Mouse (Mus musculus): Measurements from ENCODE around the gene Vasp.
"Not testable (repeated sequence)": the region's sequence is repeated elsewhere in the genome, so short reads cannot be mapped to it uniquely, and the experiment has no call there.

Vasp gene

DNA sequence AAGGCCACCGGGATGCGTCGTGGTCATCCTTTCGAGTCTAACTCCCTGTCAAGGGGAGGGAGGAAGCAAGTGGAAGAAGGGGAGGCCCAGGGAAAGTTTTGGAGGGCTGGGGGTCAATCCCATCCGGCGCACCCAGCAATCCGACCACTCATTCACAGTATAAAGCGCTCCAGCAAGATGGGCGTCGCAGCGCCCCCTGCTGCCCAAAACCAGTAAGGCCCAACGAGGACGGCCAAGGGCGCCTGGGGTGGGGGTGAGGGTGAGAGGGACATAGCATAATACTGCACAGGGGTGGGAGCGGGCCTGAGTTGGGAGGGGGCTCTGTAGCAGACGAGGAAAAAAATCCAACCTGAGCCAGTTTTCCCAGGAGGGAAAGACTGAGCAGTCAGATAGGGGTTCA, 32.2 kb upstream of the Vasp start:
- DNase-seq (ENCODE audit: low spot score in 2 of 2), result no peak

DNA sequence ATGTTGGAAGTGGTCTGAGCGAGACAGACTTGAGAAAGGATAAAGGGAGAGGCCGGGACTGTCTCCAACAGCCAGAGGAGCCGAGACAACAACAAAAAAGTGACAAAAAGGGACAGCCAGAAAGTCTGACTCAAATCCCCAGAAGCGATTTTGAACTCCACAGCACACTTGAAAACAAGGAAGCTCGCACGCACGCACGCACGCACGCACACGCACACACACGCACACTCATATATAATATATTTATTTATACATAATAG, 31.4 kb upstream of the Vasp start:
- no peak for DNase-seq (ENCODE audit: low spot score in 2 of 2)

DNA sequence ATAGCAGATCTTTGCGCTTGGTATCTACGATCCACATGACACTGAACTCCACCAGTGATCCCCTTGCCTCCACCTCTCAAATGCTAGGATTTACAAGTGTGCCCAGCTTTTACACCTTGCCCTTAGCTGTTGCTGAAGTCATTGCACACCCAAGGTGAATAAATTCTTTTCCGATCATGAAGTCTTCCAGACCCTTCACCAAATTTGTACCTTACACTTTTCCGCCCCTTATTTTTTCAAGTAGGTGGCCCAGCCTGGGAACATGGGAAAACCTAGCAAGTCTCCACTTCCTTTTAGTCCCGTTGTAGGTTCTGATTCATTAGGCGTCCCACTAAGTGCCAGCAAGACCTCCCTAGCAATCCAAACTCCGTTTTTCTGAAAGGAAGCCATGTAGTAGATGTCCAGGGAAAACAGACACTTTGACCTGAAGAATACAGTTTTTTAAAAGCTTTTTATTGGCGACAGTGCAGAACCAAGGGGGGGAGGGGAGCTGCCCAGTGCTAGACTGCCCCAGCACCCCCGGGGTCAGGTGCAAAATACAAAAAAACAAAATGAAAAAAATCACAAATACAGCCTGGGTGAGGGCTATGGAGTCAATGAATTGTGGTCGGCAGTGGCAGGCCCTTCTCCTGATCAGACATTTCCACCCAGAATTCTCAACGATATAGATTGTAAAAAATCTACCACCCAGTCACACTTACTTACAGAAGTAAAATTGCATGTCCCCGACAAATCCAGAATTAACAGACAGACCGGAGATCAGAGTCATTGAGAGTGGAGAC, 30.8 kb upstream of the Vasp start:
- DNase-seq (ENCODE audit: low spot score in 2 of 2), result no peak

DNA sequence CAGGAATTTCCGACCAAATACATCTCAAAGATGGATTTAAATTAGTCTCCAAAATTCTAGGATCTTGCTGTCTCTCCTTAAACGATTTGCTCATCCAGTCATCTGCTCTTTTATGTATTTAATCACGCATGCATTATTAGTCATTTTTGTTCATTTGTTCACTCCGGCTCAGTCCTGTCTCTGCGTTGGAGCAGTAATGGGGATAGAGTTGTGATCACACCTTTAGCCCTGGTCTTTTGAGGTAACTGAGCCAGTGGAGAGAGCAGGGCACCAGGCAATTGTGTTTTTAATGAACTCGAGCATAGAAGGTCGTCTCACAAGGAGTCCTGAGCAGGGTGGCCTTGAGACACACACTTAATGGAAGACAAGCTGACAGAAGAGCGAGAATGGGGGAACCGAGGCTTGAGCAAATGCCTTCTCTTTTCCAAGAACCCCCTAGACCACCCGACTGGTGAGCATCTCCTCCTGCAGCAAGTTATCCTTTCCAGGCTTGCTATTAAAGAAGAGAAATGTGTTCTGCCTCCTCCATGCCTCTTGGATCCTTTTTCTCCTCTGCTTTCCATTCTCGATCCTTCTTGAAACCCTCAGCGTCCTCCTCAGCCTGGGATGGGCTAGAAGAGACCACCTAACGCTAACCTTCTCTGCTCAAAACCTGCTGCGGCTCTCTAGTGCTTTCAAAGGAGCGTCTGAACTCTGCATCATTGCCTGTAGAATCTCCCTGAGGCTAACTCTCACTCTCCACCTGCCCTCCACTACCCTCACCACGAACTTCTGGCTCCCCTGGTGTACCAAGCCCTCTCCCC, 30.0 kb upstream of the Vasp start:
- DNase-seq (ENCODE audit: low spot score in 2 of 2), result no peak

DNA sequence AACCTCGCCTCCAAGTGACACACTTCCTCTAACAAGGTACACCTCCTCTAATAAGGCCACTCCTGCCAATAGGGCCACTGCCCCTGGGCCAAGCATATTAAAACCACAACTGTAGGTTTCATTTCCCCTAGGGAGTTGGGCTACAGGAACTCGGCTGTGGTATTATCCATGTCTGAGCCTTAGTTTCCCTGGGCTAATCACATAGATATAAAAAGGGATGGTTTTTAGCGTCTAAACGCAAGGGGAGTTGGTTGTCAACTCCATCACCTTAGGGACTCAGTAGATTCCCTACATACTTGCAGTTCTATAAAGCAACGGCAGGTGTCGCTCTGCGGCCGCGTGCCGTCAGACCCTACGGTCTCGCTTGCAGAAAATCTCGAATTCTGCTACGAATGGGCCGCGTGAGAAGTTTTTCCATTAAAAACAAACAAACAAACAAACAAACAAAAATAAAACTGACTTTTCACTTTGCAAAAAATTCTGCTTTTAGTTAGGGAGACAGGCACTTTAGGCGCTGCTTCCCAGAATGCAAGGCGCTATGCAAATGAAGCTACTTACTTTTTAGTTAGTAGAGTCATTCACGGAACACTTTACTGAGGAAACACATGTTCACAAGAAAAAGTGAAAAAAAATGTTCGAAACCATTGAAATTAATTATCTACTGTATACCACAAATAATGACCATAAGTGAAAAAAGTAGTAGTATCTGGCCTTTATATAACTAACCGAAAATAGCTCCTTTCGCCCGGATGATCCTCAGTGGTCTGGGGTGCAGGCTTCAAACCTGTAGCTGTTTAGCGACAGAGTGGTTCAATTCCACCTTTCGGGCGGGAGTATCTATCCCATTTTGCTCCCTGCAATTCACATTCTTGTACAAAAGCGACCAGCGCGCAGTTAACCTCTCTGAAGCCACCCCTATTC, 29.1 kb upstream of the Vasp start:
- DNase-seq (ENCODE audit: low spot score in 2 of 2), result no peak

DNA sequence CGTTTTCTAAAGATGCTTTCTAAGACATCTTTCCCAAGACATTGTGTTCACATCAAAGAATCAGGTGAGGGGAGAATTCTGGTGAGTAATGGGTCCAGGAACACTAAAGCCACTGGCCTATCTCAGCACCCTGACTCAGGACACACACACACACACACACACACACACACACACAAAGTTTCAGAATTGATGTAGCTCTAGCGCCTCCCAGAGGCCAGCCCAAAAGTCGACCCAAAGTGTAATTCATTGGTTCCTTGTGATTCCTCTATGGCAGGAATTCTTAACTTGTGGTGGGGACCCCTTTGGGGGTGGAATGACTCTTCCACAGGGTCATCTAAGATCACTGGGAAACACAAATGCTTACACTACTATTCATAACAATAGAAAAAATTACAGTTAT, 27.6 kb upstream of the Vasp start:
- no peak for DNase-seq (ENCODE audit: low spot score in 2 of 2)

DNA sequence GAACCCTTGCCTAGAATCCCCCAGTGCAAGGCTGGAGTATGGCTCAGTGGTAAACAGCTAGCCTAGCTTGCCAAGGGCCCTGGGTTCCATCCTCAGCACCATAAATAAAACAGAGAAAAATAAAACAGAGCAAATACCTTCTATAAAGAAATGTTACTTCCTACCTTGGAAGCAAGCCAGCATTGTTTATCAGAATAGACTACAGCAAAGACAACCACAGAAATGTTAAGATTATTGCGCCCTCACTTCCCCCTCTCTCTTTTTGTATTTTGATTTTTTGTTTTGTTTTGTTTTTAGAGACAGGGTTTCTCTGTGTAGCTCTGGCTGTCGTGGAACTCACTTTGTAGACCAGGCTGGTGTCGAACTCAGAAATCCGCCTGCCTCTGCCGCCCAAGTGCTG, 26.2 kb upstream of the Vasp start:
- no peak for DNase-seq (ENCODE audit: low spot score in 2 of 2)

DNA sequence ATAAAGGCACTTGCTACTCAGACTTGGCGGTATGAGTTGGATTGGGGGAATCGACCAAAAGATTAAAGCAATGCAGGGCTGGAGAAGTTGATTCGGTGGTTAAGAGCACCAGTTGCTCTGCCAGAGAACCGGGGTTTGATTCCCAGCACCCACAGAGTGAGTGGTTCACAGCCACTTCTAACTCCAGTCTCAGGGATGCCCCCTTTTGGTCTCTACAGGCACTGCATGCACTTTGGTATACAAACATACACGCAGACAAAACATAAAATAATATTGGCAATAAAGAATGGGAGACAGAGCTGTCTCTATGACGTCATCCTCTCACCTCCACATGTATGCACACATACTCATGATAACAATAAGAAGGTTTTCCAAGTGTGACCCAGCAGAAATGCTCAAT, 25.4 kb upstream of the Vasp start:
- DNase-seq (ENCODE audit: low spot score in 2 of 2), result no peak

DNA sequence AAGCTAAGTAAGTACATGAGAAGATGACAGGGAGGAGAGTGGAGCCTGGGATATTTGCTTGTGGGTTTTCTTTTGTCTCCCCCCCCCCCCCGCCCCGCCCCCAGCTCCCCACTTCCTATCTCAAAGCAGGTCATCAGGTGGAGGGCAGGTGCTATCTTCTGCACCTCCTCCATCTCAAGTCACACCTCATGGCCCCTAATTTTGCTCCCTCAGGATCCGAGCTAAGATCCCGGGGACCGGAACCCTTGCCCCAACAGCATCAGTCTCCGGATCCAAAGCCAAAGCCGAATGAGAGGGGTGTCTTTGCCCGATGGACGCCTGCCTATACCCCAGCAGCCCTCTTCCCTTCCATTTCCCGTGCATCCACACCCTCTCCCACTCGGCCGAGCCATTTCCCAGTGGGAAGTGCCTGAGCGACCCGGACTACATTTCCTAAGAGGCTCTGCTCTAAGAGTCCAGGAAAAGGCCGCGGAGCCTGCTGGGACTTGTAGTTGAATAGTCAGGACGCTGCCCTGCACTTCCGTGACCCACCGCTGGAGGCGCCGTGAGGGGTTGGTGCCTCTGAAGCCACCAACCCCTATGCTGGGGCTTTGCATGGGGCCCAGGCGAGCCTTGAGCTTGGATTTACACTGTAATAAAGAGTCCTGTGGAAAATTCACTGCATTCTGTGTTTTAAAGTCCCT, 24.0 kb upstream of the Vasp start:
- peak; percentile 88 to 98 for DNase-seq (ENCODE audit: low spot score in 2 of 2)

DNA sequence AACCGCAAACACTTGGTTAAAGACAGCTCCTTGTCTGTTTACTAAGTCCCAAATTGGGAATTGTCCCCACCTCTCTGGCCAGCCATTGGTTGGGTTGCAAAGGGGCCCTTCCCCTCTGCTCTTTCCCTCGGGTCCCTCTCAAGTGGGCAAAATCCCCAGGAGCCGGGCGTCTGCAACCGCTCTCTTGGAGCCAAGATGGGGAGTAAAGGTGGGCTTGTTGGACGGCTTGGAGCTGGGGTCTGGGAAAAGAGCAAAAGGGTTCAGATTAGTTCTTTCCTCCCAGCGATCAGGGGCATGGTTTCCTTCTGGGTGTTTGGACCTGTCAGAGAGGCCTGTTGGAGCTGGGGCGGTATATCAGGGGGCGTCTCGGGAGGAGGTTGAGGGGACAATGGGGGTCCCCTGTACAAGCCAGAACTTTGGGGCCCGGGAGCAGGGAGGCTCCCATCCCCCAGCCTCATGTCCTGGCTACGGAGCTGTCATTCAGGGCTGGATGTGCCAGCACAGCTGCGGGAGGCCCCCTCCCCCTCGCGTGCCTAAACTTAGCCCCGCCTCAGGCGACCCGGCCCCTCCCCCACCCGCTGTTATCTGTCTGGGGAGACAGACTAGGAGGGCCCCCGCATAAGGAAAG, 19.5 kb upstream of the Vasp start:
- no peak for DNase-seq (ENCODE audit: low spot score in 2 of 2)

DNA sequence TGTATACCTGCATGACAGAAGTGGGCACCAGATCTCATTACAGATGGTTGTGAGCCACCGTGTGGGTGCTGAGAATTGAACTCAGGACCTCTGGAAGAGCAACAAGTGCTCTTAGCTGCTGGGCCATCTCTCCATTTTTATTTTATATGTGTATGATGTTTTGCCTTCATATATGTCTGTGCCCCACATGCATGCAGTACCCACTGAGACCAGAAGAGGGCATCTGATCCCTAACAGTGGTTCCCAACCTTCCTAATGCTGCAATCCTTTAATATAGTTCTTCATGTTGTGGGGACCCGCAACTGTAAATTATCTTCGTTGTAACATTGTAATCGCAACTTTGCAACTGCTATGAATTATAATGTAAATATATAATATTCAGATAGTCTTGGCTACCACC, 13.1 kb upstream of the Vasp start:
- DNase-seq (ENCODE audit: low spot score in 2 of 2), result no peak

DNA sequence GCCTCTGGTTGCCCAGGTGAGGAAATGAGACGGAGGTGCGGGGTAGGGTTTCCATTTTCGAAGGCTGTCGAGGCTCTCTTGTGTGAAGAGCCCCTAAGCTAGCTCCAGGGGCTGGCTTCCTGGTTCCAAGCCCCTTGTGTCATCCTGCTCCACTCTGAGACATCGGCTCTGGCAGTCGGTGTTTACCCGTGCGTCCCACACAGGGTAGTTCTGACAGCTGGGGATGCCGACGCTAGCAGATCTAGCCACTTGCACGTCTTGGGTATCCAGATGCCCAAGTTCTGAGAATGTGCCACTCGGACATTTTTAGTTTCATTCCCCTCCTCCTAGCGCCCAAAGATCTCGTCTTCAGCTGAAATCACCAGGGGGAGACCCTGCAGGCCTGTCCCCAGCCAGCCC, 11.8 kb upstream of the Vasp start:
- no peak for DNase-seq (ENCODE audit: low spot score in 2 of 2)

DNA sequence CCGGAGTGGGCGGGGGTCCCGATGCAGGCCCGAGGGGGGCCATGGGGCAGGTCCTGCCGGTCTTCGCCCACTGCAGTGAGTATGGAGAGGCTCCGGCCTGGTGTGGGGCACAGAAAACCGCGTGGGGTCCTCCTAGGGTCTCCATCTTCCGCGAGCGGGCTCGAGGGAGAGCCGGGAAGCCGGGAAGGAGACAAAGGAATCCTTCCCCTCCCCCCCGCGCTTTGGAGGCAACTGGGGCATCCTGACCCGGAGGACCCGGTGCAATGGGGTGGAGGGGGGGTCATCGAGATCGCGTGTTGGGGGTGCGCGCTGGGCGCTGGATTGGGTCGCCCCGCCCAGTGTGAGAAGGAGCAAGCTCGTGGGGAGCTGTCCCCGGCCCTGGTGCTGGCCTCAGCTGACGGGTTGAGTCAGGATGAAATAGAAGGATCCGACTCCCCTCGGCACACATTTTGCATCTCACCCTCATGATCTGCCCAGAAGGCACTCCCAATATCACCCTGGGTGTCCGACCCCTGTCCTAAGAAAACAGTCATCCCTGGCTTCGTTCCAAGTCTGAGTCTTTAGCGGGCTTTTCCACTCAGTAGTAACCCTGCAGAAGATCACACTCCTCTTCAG, 11.3 kb upstream of the Vasp start:
- DNase-seq (ENCODE audit: low spot score in 2 of 2), result no peak

DNA sequence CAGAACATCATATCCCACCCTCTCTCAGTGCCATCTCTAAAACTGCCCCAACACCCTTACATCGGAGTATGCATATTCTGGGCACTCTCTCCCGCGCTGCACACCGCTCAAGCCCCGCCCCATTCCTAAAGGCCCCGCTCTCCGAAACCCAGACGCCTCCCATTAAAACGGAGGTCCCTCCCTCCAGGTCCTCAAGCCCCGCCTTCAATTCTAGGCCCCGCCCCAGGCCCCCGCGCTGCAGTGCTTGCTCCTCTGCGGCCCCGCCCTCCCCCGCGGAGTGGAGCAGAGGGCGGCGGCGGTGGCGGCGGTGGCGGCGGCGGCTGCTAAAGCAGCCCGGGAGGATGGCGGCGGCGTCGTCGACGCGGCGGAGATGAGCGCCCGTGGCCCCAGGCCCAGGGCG, 10.8 kb upstream of the Vasp start, which contains the start of gene Rtn2:
Gene Rtn2 (plus strand): TSS at position 240 of the 400 bp plus-strand sequence.
- DNase-seq (ENCODE audit: low spot score in 2 of 2), result no peak

DNA sequence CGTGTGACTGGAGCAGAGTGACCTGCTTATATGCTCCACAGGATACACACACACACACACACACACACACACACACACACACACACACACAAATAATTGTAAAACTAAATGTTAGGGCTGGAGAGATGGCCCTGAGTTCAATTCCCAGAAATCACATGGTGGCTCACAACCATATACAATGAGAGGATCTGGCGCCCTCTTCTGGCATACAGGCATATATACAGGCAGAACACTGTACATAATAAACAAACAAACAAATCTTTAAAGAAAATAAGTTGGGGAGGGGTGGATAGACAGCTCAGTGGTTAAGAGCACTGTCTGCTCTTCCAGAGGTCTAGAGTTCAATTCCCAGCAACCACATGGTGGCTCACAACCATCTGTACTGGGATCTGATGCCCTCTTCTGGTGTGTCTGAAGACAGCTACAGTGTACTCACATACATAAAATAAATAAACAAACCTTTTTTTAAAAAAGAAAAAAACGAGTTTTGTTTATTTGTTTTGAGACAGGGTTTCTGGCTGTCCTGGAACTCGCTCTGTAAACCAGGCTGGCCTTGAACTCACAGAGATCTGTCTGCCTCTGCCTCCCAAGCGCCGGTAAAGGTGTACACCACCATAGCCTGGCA, 10.2 kb upstream of the Vasp start:
- not testable (repeated sequence) for DNase-seq (ENCODE audit: low spot score in 2 of 2)

DNA sequence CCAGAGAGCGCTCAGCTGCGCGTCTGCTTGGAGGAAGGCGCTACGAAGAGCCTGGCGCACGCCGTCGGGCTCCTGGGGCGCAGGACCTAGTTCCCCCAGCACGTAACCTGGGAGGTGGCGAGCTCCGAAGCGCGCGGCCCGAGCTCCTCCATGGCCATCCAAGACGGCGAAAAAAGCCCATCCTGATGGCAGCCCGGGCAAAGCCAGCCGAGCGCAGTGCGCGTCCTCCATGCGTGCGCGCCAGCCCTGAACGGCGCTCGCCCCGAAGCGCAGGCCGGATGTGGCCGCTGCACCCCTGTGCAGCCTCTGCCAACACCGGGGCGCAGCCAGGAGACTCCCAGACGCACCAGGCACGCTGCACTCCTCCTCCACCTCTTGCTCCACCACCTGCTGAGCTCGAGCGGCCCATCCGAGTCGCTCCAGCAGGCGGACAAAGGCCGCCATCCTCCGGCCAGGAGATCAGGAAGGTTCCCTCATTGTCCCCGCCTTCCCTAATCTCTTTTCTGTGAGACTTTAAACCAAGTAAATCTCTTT, 8.0 kb upstream of the Vasp start, which contains the start of gene Ppm1n:
Gene Ppm1n (minus strand): TSS at position 484 of the 534 bp plus-strand sequence.
- DNase-seq (ENCODE audit: low spot score in 2 of 2), result no peak

DNA sequence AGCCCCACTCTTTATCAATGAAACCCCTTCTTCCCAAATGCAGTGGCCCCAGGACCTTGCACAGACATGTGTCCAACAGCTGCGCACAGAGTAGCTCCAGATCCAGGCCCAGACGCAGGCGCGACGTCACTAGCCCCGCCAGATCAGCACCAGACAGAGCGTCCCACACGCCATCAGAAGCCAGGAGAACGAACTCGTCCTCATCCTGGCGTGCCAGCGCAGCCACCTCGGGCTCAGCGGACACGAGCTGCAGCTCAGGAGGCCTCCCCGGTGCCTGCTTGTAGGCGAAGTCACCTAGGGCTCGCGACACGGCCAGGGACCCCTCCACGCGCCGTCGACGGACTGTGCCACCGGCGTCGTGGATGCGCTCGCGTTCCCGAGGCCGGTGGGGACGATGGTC, 7.4 kb upstream of the Vasp start:
- DNase-seq (ENCODE audit: low spot score in 2 of 2), result no peak

DNA sequence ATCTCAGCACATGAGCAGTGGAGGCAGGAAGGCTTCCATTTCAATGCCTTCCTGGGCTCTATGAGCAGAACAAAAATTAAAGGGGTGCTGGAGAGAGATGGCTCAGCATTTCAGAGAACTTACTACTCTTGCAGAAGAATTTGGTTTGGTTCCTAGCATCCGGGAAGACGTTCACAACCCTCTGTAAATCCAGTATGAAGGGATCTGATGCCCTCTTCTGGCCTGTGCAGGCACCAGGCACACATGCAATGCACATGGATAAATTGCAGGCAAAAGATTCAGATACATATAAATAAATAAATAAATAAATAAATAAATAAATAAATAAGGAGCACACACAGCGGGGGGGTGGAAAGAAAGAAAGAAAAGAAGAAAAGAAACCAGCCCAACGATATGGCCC, 4.6 kb upstream of the Vasp start:
- DNase-seq (ENCODE audit: low spot score in 2 of 2), result no peak

DNA sequence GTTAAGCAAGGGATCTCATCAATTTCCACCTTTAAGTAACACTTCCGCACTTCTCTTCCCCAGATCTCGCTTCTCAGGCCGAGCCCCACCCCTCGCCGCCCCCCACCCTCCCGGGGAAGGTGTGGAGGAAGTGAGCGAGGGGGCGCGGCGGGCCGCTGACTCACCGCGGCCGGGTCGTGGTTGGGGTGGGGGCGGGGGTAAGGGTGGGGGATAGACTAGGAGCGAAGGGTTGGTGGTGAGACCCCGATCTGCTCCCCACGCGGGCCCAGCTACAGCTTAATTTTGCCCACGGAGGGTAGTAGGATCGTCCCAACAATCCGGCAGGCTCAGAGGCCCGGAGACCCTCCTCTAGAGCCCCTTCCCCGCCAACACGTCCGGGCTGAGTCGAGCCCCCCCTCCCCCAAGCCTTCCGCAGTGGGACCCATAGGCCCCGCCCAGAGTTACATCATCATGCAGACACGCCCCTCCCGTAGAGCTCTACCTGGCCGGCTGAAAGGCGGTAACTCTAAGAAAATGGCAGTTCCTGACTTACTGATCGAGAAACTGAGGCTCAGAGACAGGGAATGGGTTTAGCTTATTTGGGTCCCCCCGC, 652 bp upstream of the Vasp start:
- DNase-seq (ENCODE audit: low spot score in 2 of 2), result peak; percentile 68 to 73

Data from urinary bladder, adult 18-20 months (tissue).